29 mouse cellular contexts compared by ENCODE assay signal in the genomic region with DNA sequence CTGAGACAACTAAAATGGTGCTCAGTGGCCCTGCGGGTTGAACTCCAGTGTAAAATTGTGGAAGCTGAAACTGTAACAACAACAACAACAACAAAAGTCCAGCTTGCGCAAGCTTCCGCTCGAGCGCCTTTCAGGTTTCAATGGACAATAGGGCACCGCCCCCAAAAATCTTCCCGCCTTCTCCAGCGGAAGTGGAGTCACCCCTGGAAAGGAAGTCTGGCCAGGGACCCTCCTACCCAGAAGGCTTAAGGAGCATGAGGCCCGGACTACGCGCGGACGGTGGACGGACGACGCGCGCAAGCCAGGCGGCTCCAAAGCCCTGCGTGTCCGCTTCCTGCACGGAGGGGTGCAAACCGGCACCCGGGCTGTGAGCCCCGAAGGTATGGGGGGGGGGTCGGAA. TPM values are rescaled to one million over a fixed set of nuclear protein-coding genes. Genes with fewer than 3 reads are reported as not detected.
DNase-seq lines count a peak whose midpoint lies in the region; ATAC-seq and TF ChIP-seq lines count a peak whose summit lies in the region.
"Had no signal": no experiment of that assay in that cellular context is flagged by ENCODE, and none has a peak within 500 bp of the region (broad histone marks: within the 10 kb centered on the region; RNA-seq: fewer than 3 reads in every experiment).

No protein-coding gene starts in this region.

- peak overlapping the region; percentile 63 for H3K4me3 ChIP-seq in testis, adult 2 months (ENCODE audit: control insufficient read depth, low read depth, low read length)
- H3K4me3 ChIP-seq: embryonic facial prominence, embryonic 10.5 days; embryonic facial prominence, embryonic 12.5 days; forebrain, embryonic 15.5 days had no signal

- TF ChIP-seq CTCF in testis, adult 2 months (IDR thresholded peaks at IDR 0.05; ENCODE audit: control insufficient read depth, insufficient read depth, insufficient replicate concordance, low read depth, low read length) = no peak

- no peak for ATAC-seq in megakaryocyte-erythroid progenitor cell, adult 5-6 weeks (replicated peaks; ENCODE audit: low FRiP score, low TSS enrichment, poor library complexity, severe bottlenecking)
- ATAC-seq: CD4-positive, CD25-positive, alpha-beta regulatory T cell, adult 4 months; forebrain, embryonic 15.5 days; forebrain, postnatal 0 days; Patski had no signal

- peak overlapping the region; percentile 21; the same call in 1 of the 2 replicates for H3K27ac ChIP-seq in testis, adult 2 months (ENCODE audit: control insufficient read depth, insufficient read depth, low read depth, low read length)
- H3K27ac ChIP-seq: embryonic facial prominence, embryonic 10.5 days; embryonic facial prominence, embryonic 12.5 days; forebrain, embryonic 15.5 days had no signal

- TF ChIP-seq POLR2A in testis, adult 2 months (IDR thresholded peaks at IDR 0.05; ENCODE audit: control insufficient read depth, low read depth, low read length) = no peak

- no peaks in the 10 kb centered on the region for H3K27me3 ChIP-seq in testis, adult 2 months (ENCODE audit: control insufficient read depth, insufficient read depth, low read length)
- H3K27me3 ChIP-seq: CH12.LX; forebrain, embryonic 15.5 days had no signal

- H3K4me1 ChIP-seq in testis, adult 2 months (ENCODE audit: control insufficient read depth, insufficient read depth, low read length) = no peaks in the 10 kb centered on the region; the same call in 1 of the 2 replicates
- H3K4me1 ChIP-seq: embryonic facial prominence, embryonic 10.5 days; embryonic facial prominence, embryonic 12.5 days; forebrain, embryonic 15.5 days had no signal

- H3K36me3 ChIP-seq in testis, adult 2 months (ENCODE audit: control insufficient read depth, insufficient read depth, low read length) = no peaks in the 10 kb centered on the region
- H3K36me3 ChIP-seq: embryonic facial prominence, embryonic 10.5 days; embryonic facial prominence, embryonic 12.5 days; forebrain, embryonic 15.5 days; G1E had no signal

- no peak for DNase-seq in testis, postnatal 10 days (ENCODE audit: low spot score)
- peak; percentile 42 for DNase-seq in ES-CJ7 (ENCODE audit: low read depth, low spot score)
- peak; percentile 77 for DNase-seq in R1 (ENCODE audit: low read depth, low spot score)
- peak; percentile 75 for DNase-seq in testis, postnatal 14 days (ENCODE audit: low spot score)
- no peak for DNase-seq in gastrocnemius, postnatal 25 days
- no peak for DNase-seq in heart, adult 11 months
- DNase-seq: adrenal gland, adult 2 months; adrenal gland, postnatal 10 days; adrenal gland, postnatal 25 days; B cell, adult 2 months; cerebellum, adult 11 months; cerebellum, adult 18-20 months; cerebellum, adult 8-10 months; cerebellum, adult 9-11 months; cerebellum, postnatal 14 days; cerebellum, postnatal 36 days; forebrain, postnatal 0 days had no signal

RNA-seq across cellular contexts. Expression of gene AU015836, which starts 11.9 kb away (rescaled TPM):
- polyA plus RNA-seq in testis, adult 2 months (2012; rRNA removed) = 8.9 and 15.0 TPM in 2 replicates
- total RNA-seq in megakaryocyte-erythroid progenitor cell, adult 5-6 weeks (2014; fragmentation: Nextera tagmentation) = not detected in 2 replicates
- not detected in 2 replicates for total RNA-seq in megakaryocyte-erythroid progenitor cell, adult 5-6 weeks (2017)
- not detected for total RNA-seq in gastrocnemius, postnatal 25 days (2021)
- total RNA-seq: adrenal gland, adult 2 months; adrenal gland, postnatal 10 days; adrenal gland, postnatal 25 days; CH12.LX; common myeloid progenitor, adult 5-6 weeks; forebrain, postnatal 0 days; G1E had no signal
- polyA plus RNA-seq: adrenal gland, adult 2 months; brain, embryonic 14.5 days; CD4-positive, CD25-positive, alpha-beta regulatory T cell, adult 4 months; embryonic facial prominence, embryonic 10.5 days; forebrain, embryonic 11.5 days; forebrain, embryonic 15.5 days; forebrain, postnatal 0 days; G1E; Patski had no signal

Comparison
In these comparisons a context has a peak if more than half of its experiments do, and no peak if none do; other contexts are left out.
1. DNase-seq: peak in ES-CJ7 (single experiment), R1 (single experiment) and testis, postnatal 14 days (single experiment); none in testis, postnatal 10 days (single experiment), gastrocnemius, postnatal 25 days (single experiment) and heart, adult 11 months (single experiment).